Mouse (Mus musculus): ENCODE data around the gene Pdzk1. TPM values are rescaled to one million over a fixed set of nuclear protein-coding genes. Genes with fewer than 3 reads are reported as not detected.
A peak's percentile ranks its signal among the peaks of the same experiment; 100 is the strongest.

Pdzk1 gene
- polyA plus RNA-seq, 1 experiment from 2014 or later, result 0.10 TPM

DNA sequence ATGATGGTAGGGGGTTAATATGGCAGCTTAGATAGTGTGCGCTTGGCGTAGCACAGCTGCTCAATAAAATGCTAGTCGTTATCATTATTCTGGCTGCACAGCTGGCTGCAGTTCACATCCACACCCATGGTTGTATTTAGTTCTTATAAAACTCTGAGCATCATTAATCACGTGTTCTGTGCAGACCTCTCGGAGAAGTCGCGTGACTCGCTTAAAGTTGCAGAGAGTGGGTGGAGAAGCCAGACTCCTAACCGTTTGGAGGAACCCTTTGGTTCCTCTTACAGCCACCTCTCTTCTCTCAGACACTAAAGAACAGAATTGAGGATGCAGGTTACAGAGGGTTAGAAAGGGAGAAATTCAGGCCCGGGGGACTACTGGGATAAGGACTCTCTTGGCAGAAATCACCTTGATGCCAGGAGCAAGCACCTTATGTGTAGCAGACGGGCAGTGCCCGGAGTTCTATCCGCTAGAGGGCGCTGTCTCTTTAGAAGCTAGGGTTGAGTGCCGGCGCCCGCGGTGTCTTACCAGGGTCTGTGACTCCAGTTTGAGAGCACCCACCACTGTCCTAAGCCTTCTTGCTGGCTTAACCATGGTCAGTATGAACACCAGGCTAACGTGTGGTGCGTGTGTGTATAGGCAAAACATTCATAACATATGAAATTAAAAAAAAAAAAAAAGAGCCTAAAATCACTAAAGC is 16.5 kb upstream of the Pdzk1 start:
- Histone ChIP-seq H3K27me3 (ENCODE audit: control insufficient read depth, insufficient read depth, low read length) (peaks cover 2% of the 10 kb centered on the region; the same call in 1 of the 2 replicates), H3K4me3 (ENCODE audit: low read depth, low read length) (no peak overlapping the region), H3K4me1 (ENCODE audit: control insufficient read depth, insufficient read depth, low read length) (peaks cover 8% of the 10 kb centered on the region), H3K36me3 (ENCODE audit: control insufficient read depth, insufficient read depth, low read length) (no peaks in the 10 kb centered on the region), H3K9ac (ENCODE audit: low read depth, low read length) (no peak overlapping the region), H3K4me2 (peak overlapping the region; percentile 43), H3K27ac (ENCODE audit: low read depth, low read length) (no peak overlapping the region), H3K9me3 (replicated peaks; ENCODE audit: control insufficient read depth, low read length) (no peaks in the 10 kb centered on the region)
- WGBS (ENCODE audit: insufficient replicate concordance), result 39% methylated on average over 20 of the region's 20 CpGs
- ATAC-seq (replicated peaks; ENCODE audit: insufficient number of reproducible peaks, low FRiP score, low TSS enrichment), result no peak

DNA sequence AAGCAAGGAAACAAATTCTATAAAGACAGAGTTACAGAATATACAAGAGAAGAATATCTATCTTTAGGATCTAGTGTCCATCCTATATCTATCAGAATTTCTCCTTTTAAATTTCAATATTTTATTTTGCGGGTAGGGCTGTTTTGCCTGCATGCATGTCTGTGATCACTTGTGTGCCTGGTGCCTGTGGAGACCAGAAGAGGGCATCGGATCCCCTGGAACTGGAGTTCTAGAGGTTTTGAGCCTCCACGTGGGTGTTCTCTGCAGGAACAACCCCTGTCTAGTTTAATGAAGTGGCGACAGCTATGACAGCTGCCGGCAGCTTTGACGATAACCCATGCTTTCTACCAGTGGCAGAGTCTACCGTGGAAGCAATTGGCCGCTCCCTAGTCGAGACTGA is 16.0 kb upstream of the Pdzk1 start:
- no peaks in the 10 kb centered on the region for H3K9me3 ChIP-seq (replicated peaks; ENCODE audit: control insufficient read depth, low read length)
- peak overlapping the region; percentile 53 for H3K4me2 ChIP-seq
- H3K4me1 ChIP-seq (ENCODE audit: control insufficient read depth, insufficient read depth, low read length), result peaks cover 8% of the 10 kb centered on the region
- no peak overlapping the region for H3K9ac ChIP-seq (ENCODE audit: low read depth, low read length)
- H3K36me3 ChIP-seq (ENCODE audit: control insufficient read depth, insufficient read depth, low read length), result no peaks in the 10 kb centered on the region
- H3K27me3 ChIP-seq (ENCODE audit: control insufficient read depth, insufficient read depth, low read length), result peaks cover 2% of the 10 kb centered on the region; the same call in 1 of the 2 replicates
- peak; percentile 69; the same call in 1 of the 2 replicates for ATAC-seq (replicated peaks; ENCODE audit: insufficient number of reproducible peaks, low FRiP score, low TSS enrichment)
- 0 out of 2 replicates have a peak overlapping the region, but pooled peaks have one; percentile 10 for H3K4me3 ChIP-seq (ENCODE audit: low read depth, low read length)
- 10% methylated on average over 9 of the region's 9 CpGs for WGBS (ENCODE audit: insufficient replicate concordance)
- H3K27ac ChIP-seq (ENCODE audit: low read depth, low read length), result no peak overlapping the region

DNA sequence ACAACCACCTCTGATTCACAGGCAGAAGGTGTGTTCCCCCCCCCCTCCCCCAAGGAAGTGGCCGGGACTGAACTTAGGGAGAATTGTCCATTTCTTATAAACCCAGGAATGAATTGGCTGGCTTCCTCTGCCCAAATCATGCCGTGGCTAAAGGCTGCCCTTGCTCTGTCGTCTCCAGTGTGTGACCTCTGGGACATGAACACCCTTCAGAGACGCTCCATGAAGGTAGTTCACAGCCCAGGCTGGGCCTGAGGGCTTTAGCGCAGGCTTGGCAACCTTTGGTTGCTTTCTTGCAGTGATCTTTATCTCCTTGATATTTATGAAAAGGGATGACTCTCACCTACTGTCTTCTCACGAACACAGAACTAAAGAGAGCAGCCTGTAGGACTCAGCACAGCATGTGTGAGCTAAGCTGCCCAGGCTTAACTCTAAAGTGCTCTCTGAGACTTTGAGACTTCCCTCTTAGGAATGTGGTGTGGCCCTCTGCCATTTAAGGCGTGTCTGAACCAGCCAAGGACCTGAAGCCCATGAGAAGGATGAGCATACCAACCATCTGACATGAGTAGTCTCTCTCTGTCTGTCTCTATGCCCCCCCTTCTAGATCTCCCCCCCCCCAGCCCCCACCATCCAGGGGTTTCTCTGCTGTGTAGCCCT is 15.4 kb upstream of the Pdzk1 start:
- Histone ChIP-seq H3K4me2 (peak overlapping the region; percentile 53), H3K27ac (ENCODE audit: low read depth, low read length) (no peak overlapping the region), H3K9ac (ENCODE audit: low read depth, low read length) (0 out of 2 replicates have a peak overlapping the region, but pooled peaks have one; percentile 3), H3K36me3 (ENCODE audit: control insufficient read depth, insufficient read depth, low read length) (no peaks in the 10 kb centered on the region), H3K27me3 (ENCODE audit: control insufficient read depth, insufficient read depth, low read length) (peaks cover 2% of the 10 kb centered on the region; the same call in 1 of the 2 replicates), H3K4me3 (ENCODE audit: low read depth, low read length) (0 out of 2 replicates have a peak overlapping the region, but pooled peaks have one; percentile 10), H3K9me3 (replicated peaks; ENCODE audit: control insufficient read depth, low read length) (no peaks in the 10 kb centered on the region), H3K4me1 (ENCODE audit: control insufficient read depth, insufficient read depth, low read length) (peaks cover 8% of the 10 kb centered on the region)
- 33% methylated on average over 7 of the region's 7 CpGs for WGBS (ENCODE audit: insufficient replicate concordance)
- ATAC-seq (replicated peaks; ENCODE audit: insufficient number of reproducible peaks, low FRiP score, low TSS enrichment), result no peak

DNA sequence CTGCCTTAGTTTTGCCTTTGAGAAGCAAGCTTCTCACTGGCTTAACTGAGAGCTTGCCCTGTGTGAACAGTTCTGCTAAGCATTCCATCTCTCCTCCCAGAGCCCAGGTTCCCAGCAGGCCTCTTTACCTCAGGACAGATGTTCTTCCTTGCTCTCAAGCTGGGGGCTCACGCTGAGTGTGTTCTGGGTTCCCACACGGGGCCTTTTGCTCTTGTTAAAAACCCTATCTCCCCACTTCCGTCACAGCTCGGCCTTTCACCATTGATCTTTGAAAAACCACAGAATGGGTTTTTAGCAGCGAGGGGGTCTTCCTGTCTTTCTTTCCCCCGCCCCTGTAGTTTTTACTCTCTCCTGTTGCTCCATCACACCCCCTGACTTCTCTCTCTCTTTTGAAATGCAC is 14.7 kb upstream of the Pdzk1 start:
- no peak for ATAC-seq (replicated peaks; ENCODE audit: insufficient number of reproducible peaks, low FRiP score, low TSS enrichment)
- H3K36me3 ChIP-seq (ENCODE audit: control insufficient read depth, insufficient read depth, low read length), result no peaks in the 10 kb centered on the region
- 34% methylated on average over 6 of the region's 6 CpGs for WGBS (ENCODE audit: insufficient replicate concordance)
- H3K27me3 ChIP-seq (ENCODE audit: control insufficient read depth, insufficient read depth, low read length), result peaks cover 2% of the 10 kb centered on the region; the same call in 1 of the 2 replicates
- no peaks in the 10 kb centered on the region for H3K9me3 ChIP-seq (replicated peaks; ENCODE audit: control insufficient read depth, low read length)
- H3K4me3 ChIP-seq (ENCODE audit: low read depth, low read length), result no peak overlapping the region
- H3K27ac ChIP-seq (ENCODE audit: low read depth, low read length), result no peak overlapping the region
- peaks cover 8% of the 10 kb centered on the region for H3K4me1 ChIP-seq (ENCODE audit: control insufficient read depth, insufficient read depth, low read length)
- H3K4me2 ChIP-seq, result no peak overlapping the region
- H3K9ac ChIP-seq (ENCODE audit: low read depth, low read length), result no peak overlapping the region

DNA sequence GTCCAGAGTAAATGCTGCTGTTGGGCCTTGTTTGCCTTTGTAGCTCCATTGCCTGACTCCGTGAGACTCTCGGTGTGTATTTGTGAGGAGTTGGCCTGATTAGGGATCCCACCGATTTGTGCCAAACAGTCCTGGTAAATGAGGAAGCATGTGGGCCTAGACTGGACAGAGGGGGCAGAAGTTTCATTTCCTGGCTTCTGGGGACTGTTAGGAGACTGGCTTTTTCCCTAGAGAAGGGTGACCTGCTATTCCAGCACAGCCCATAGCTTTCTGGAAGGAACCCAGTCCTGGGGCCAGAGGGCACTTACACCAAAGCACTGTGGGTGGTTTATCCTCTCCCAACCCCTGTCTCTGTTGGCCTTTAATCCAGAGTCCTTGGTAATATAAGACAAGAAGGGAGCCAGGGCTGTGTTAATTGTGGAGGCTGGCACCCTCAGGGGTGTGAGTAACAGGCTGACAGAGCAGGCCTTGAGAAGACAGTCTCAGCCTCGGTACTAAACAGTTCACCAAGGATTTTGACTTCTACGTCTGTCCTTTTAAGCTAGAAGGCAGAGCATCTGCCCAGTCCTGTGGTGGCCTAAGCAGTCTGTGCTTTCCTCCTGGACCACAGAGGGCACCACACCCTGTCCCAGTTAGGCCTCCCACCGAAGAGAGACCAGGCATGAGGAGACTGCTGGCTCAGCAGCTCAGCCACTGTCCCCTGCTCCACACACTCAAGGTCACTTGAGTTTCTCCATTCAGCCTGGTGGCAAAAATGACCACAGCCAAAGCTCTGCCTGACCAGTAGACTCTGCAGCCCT is 8.8 kb upstream of the Pdzk1 start:
- H3K36me3 ChIP-seq (ENCODE audit: control insufficient read depth, insufficient read depth, low read length), result no peaks in the 10 kb centered on the region
- no peak for ATAC-seq (replicated peaks; ENCODE audit: insufficient number of reproducible peaks, low FRiP score, low TSS enrichment)

DNA sequence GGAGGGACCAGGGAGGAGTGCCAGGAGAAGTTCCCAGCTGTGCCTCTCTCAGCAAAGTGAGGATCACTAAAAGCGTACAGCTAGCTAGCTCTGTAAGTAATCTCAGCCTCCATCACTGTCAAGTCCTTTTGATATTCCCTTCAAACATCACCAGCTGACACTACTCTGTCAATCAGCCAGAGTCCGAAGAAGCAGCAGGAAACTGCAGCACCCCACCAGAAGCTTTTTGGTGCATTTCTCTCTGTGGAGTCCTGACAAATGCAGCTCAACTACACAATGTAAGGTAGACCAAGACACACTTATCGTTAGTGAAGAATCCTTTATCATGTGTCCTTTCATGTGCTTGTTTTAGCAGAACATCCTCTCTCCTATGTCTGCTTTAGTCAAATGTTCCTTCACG is 7.5 kb upstream of the Pdzk1 start:
- WGBS (ENCODE audit: insufficient replicate concordance), result 87% methylated on average over 4 of the region's 4 CpGs
- no peak overlapping the region for H3K4me2 ChIP-seq
- H3K4me3 ChIP-seq (ENCODE audit: low read depth, low read length), result no peak overlapping the region
- no peaks in the 10 kb centered on the region for H3K36me3 ChIP-seq (ENCODE audit: control insufficient read depth, insufficient read depth, low read length)
- no peak overlapping the region for H3K27ac ChIP-seq (ENCODE audit: low read depth, low read length)
- no peak for ATAC-seq (replicated peaks; ENCODE audit: insufficient number of reproducible peaks, low FRiP score, low TSS enrichment)
- H3K9me3 ChIP-seq (replicated peaks; ENCODE audit: control insufficient read depth, low read length), result no peaks in the 10 kb centered on the region
- no peaks in the 10 kb centered on the region for H3K27me3 ChIP-seq (ENCODE audit: control insufficient read depth, insufficient read depth, low read length)
- H3K9ac ChIP-seq (ENCODE audit: low read depth, low read length), result no peak overlapping the region
- H3K4me1 ChIP-seq (ENCODE audit: control insufficient read depth, insufficient read depth, low read length), result no peaks in the 10 kb centered on the region

More for the DNA sequence above, 8.8 kb upstream of the Pdzk1 start:
- H3K4me1 ChIP-seq (ENCODE audit: control insufficient read depth, insufficient read depth, low read length), result no peaks in the 10 kb centered on the region
- H3K4me3 ChIP-seq (ENCODE audit: low read depth, low read length), result no peak overlapping the region
- WGBS (ENCODE audit: insufficient replicate concordance), result 71% methylated on average over 6 of the region's 6 CpGs
- H3K9me3 ChIP-seq (replicated peaks; ENCODE audit: control insufficient read depth, low read length), result no peaks in the 10 kb centered on the region
- no peaks in the 10 kb centered on the region for H3K27me3 ChIP-seq (ENCODE audit: control insufficient read depth, insufficient read depth, low read length)
- H3K4me2 ChIP-seq, result no peak overlapping the region
- no peak overlapping the region for H3K9ac ChIP-seq (ENCODE audit: low read depth, low read length)
- H3K27ac ChIP-seq (ENCODE audit: low read depth, low read length), result no peak overlapping the region

DNA sequence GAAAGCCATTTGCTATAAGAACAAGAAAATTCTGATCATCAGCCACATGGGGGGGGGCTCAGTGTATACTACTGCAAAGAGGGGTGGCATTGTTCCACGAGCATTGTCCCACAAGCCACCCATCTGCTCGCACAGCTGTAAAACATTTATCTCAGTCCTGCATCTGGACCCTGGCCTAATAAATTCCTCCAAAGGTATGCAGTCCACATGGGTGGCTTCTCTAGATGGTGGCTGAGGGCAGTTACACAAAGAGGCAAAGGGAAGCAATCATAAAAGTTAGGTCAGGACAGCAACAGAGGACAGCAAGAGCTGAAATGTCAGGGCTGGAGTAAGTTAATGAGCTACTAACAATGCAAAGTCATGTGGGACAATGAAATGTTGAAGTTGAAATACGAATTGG is 5.4 kb upstream of the Pdzk1 start:
- Histone ChIP-seq H3K27ac (ENCODE audit: low read depth, low read length) (no peak overlapping the region), H3K4me1 (ENCODE audit: control insufficient read depth, insufficient read depth, low read length) (0 out of 2 replicates have a peak, but pooled peaks cover 6% of the 10 kb centered on the region), H3K9ac (ENCODE audit: low read depth, low read length) (no peak overlapping the region), H3K4me3 (ENCODE audit: low read depth, low read length) (no peak overlapping the region), H3K27me3 (ENCODE audit: control insufficient read depth, insufficient read depth, low read length) (no peaks in the 10 kb centered on the region; the same call in 1 of the 2 replicates), H3K36me3 (ENCODE audit: control insufficient read depth, insufficient read depth, low read length) (no peaks in the 10 kb centered on the region), H3K9me3 (replicated peaks; ENCODE audit: control insufficient read depth, low read length) (no peaks in the 10 kb centered on the region), H3K4me2 (no peak overlapping the region)
- no peak for ATAC-seq (replicated peaks; ENCODE audit: insufficient number of reproducible peaks, low FRiP score, low TSS enrichment)
- WGBS (ENCODE audit: insufficient replicate concordance), result 65% methylated on average over 3 of the region's 3 CpGs

DNA sequence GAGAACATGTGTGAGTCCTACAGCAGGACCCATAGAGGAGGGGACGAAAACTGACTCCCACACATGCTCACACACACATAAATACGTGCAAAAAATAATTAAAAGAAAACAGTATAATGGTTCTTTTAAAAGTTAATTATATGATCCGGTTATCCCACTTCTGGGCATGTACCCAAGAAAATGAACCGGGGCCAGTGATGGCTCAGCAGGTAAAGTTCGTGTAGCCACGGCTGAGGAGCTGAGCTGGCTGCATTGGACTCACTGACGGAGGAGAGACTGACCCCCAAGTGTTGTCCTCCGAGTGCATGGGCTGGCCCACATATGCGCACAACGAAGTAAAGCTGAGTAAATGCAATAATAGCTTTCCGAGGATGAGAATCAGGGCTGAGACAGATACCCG is 4.5 kb upstream of the Pdzk1 start:
- no peak for ATAC-seq (replicated peaks; ENCODE audit: insufficient number of reproducible peaks, low FRiP score, low TSS enrichment)
- H3K4me2 ChIP-seq, result no peak overlapping the region
- no peak overlapping the region for H3K4me3 ChIP-seq (ENCODE audit: low read depth, low read length)
- no peaks in the 10 kb centered on the region for H3K36me3 ChIP-seq (ENCODE audit: control insufficient read depth, insufficient read depth, low read length)
- H3K4me1 ChIP-seq (ENCODE audit: control insufficient read depth, insufficient read depth, low read length), result 0 out of 2 replicates have a peak, but pooled peaks cover 6% of the 10 kb centered on the region
- H3K27ac ChIP-seq (ENCODE audit: low read depth, low read length), result no peak overlapping the region
- no peak overlapping the region for H3K9ac ChIP-seq (ENCODE audit: low read depth, low read length)
- 85% methylated on average over 12 of the region's 12 CpGs for WGBS (ENCODE audit: insufficient replicate concordance)
- no peaks in the 10 kb centered on the region for H3K9me3 ChIP-seq (replicated peaks; ENCODE audit: control insufficient read depth, low read length)
- peaks cover 4% of the 10 kb centered on the region; the same call in 1 of the 2 replicates for H3K27me3 ChIP-seq (ENCODE audit: control insufficient read depth, insufficient read depth, low read length)
